In genomic region chr9:70892627-70893026, GRCm38 (mm10) we compare ENCODE assay signal across 31 mouse cellular contexts. TPM values are rescaled to one million over a fixed set of nuclear protein-coding genes. Genes with fewer than 3 reads are reported as not detected.
DNase-seq lines count a peak whose midpoint lies in the region; ATAC-seq and TF ChIP-seq lines count a peak whose summit lies in the region.
"Had no signal": no experiment of that assay in that cellular context is flagged by ENCODE, and none has a peak within 500 bp of the region (broad histone marks: within the 10 kb centered on the region; RNA-seq: fewer than 3 reads in every experiment).

No protein-coding gene starts in this region.

- peaks cover 9 to 32% of the 10 kb centered on the region in 2 experiments for H3K4me1 ChIP-seq in MEL (ENCODE audit: control insufficient read depth in 1 of 2, insufficient read depth in 2 of 2, low read length in 2 of 2)
- H3K4me1 ChIP-seq in liver, embryonic 14.5 days (replicated peaks; ENCODE audit: control insufficient read depth in 2 of 2, insufficient read depth in 2 of 2, low read length in 1 of 2), result peaks cover 30 to 55% of the 10 kb centered on the region in 2 experiments
- peaks cover 11% of the 10 kb centered on the region; the same call in 1 of the 2 replicates for H3K4me1 ChIP-seq in stomach, embryonic 16.5 days (ENCODE audit: control insufficient read depth, insufficient read depth, low read length)
- H3K4me1 ChIP-seq in midbrain, embryonic 11.5 days (ENCODE audit: control insufficient read depth, insufficient read depth, low read length), result no peaks in the 10 kb centered on the region
- H3K4me1 ChIP-seq in midbrain, embryonic 14.5 days (ENCODE audit: control insufficient read depth, insufficient read depth, low read length), result no peaks in the 10 kb centered on the region
- H3K4me1 ChIP-seq: forebrain, embryonic 13.5 days; midbrain, embryonic 10.5 days; neural tube, embryonic 12.5 days had no signal

- peak; percentile 20 to 21; a peak in 1 of 4 replicates for TF ChIP-seq EP300 in MEL (IDR thresholded peaks at IDR 0.05; ENCODE audit: low read depth in 1 of 2, low read length in 2 of 2)
- TF ChIP-seq EP300 in liver, embryonic 14.5 days (IDR thresholded peaks at IDR 0.05; ENCODE audit: low read depth), result peak; percentile 58

- peak overlapping the region; percentile 13 for H3K4me2 ChIP-seq in liver, embryonic 14.5 days (ENCODE audit: low read depth)
- no peak overlapping the region for H3K4me2 ChIP-seq in stomach, embryonic 16.5 days (ENCODE audit: low read depth, low read length)
- no peak overlapping the region for H3K4me2 ChIP-seq in midbrain, embryonic 11.5 days
- H3K4me2 ChIP-seq in midbrain, embryonic 14.5 days (ENCODE audit: low read length), result no peak overlapping the region
- H3K4me2 ChIP-seq: embryonic facial prominence, embryonic 13.5 days; forebrain, embryonic 13.5 days; heart, embryonic 12.5 days; hindbrain, embryonic 14.5 days; lung, embryonic 15.5 days; neural tube, embryonic 12.5 days had no signal

- H3K36me3 ChIP-seq in MEL (ENCODE audit: control insufficient read depth in 1 of 2, insufficient read depth in 2 of 2, low read length in 2 of 2), result peaks cover 0 to 21% of the 10 kb centered on the region in 2 experiments; a peak in 2 of 4 replicates
- no peaks in the 10 kb centered on the region for H3K36me3 ChIP-seq in liver, embryonic 14.5 days (replicated peaks; ENCODE audit: control insufficient read depth, insufficient read depth, low read depth)
- no peaks in the 10 kb centered on the region for H3K36me3 ChIP-seq in stomach, embryonic 16.5 days (ENCODE audit: control insufficient read depth, insufficient read depth, low read length)
- H3K36me3 ChIP-seq in midbrain, embryonic 11.5 days (ENCODE audit: control insufficient read depth, insufficient read depth, low read length), result no peaks in the 10 kb centered on the region
- no peaks in the 10 kb centered on the region for H3K36me3 ChIP-seq in midbrain, embryonic 14.5 days (ENCODE audit: control insufficient read depth, insufficient read depth, low read length)
- H3K36me3 ChIP-seq: embryonic facial prominence, embryonic 13.5 days; G1E; heart, embryonic 12.5 days; lung, embryonic 15.5 days; midbrain, embryonic 10.5 days; neural tube, embryonic 12.5 days had no signal

- no peak for TF ChIP-seq POLR2A in MEL (IDR thresholded peaks at IDR 0.05; ENCODE audit: control insufficient read depth in 1 of 2, insufficient read depth in 1 of 2, low read depth in 1 of 2, low read length in 2 of 2, poor library complexity in 1 of 2)

- peak overlapping the region; percentile 75 for H3K27ac ChIP-seq in MEL (ENCODE audit: control insufficient read depth, low read depth, low read length)
- H3K27ac ChIP-seq in liver, embryonic 14.5 days, result peak overlapping the region; percentile 66
- peak overlapping the region; percentile 7; the same call in 1 of the 2 replicates for H3K27ac ChIP-seq in stomach, embryonic 16.5 days (ENCODE audit: low read length)
- H3K27ac ChIP-seq in midbrain, embryonic 11.5 days (ENCODE audit: low read depth, low read length), result no peak overlapping the region
- H3K27ac ChIP-seq in midbrain, embryonic 14.5 days (replicated peaks; ENCODE audit: low read depth, low read length), result no peak overlapping the region
- H3K27ac ChIP-seq: embryonic facial prominence, embryonic 13.5 days; forebrain, embryonic 13.5 days; hindbrain, embryonic 14.5 days; left cerebral cortex, adult 2 months; lung, embryonic 15.5 days; midbrain, embryonic 10.5 days; neural tube, embryonic 12.5 days had no signal

- H3K9me3 ChIP-seq in MEL (replicated peaks; ENCODE audit: insufficient read depth, low read length), result no peaks in the 10 kb centered on the region
- no peaks in the 10 kb centered on the region for H3K9me3 ChIP-seq in liver, embryonic 14.5 days (ENCODE audit: control insufficient read depth, low read length)
- 0 out of 2 replicates have a peak, but pooled peaks cover 7% of the 10 kb centered on the region for H3K9me3 ChIP-seq in stomach, embryonic 16.5 days (replicated peaks; ENCODE audit: control insufficient read depth, low read length)
- no peaks in the 10 kb centered on the region for H3K9me3 ChIP-seq in midbrain, embryonic 11.5 days (ENCODE audit: control insufficient read depth, low read length)
- H3K9me3 ChIP-seq in midbrain, embryonic 14.5 days (ENCODE audit: control insufficient read depth, low read length), result no peaks in the 10 kb centered on the region
- H3K9me3 ChIP-seq: embryonic facial prominence, embryonic 13.5 days; forebrain, embryonic 13.5 days; G1E; lung, embryonic 15.5 days; midbrain, embryonic 10.5 days; neural tube, embryonic 12.5 days had no signal

- H3K27me3 ChIP-seq in MEL (ENCODE audit: control insufficient read depth in 1 of 2, insufficient read depth in 2 of 2, low read length in 2 of 2), result no peaks in the 10 kb centered on the region
- H3K27me3 ChIP-seq in liver, embryonic 14.5 days (ENCODE audit: control insufficient read depth, insufficient read depth, low read length), result no peaks in the 10 kb centered on the region
- no peaks in the 10 kb centered on the region for H3K27me3 ChIP-seq in stomach, embryonic 16.5 days (ENCODE audit: control insufficient read depth, insufficient read depth, low read length)
- H3K27me3 ChIP-seq in midbrain, embryonic 11.5 days (ENCODE audit: control insufficient read depth, insufficient read depth, low read length), result no peaks in the 10 kb centered on the region
- H3K27me3 ChIP-seq in midbrain, embryonic 14.5 days (ENCODE audit: control insufficient read depth, insufficient read depth, low read length), result no peaks in the 10 kb centered on the region
- H3K27me3 ChIP-seq: embryonic facial prominence, embryonic 13.5 days; forebrain, embryonic 13.5 days; heart, embryonic 12.5 days; lung, embryonic 15.5 days; neural tube, embryonic 12.5 days; Patski had no signal

- H3K4me3 ChIP-seq in MEL (ENCODE audit: control insufficient read depth in 1 of 2, insufficient read depth in 1 of 2, low read depth in 2 of 2, low read length in 2 of 2), result no peak overlapping the region
- H3K4me3 ChIP-seq in liver, embryonic 14.5 days (ENCODE audit: insufficient read depth in 1 of 2, low read depth in 2 of 2, low read length in 2 of 2), result no peak overlapping the region
- no peak overlapping the region for H3K4me3 ChIP-seq in stomach, embryonic 16.5 days (replicated peaks; ENCODE audit: low read length)
- H3K4me3 ChIP-seq in midbrain, embryonic 11.5 days (ENCODE audit: low read depth, low read length), result no peak overlapping the region
- H3K4me3 ChIP-seq in midbrain, embryonic 14.5 days (replicated peaks; ENCODE audit: low read depth, low read length), result no peak overlapping the region
- H3K4me3 ChIP-seq: embryonic facial prominence, embryonic 13.5 days; erythroblast, embryonic 14.5 days; forebrain, embryonic 13.5 days; heart, embryonic 12.5 days; layer of hippocampus, adult 2 months; left cerebral cortex, adult 2 months; lung, embryonic 15.5 days; midbrain, embryonic 10.5 days; myocyte; neural tube, embryonic 12.5 days had no signal

- 33% methylated on average over 5 of the region's 5 CpGs for WGBS in liver, embryonic 14.5 days (ENCODE audit: insufficient replicate concordance)
- WGBS in stomach, embryonic 16.5 days, result 86% methylated on average over 5 of the region's 5 CpGs
- 82% methylated on average over 5 of the region's 5 CpGs for WGBS in midbrain, embryonic 11.5 days
- 89% methylated on average over 5 of the region's 5 CpGs for WGBS in midbrain, embryonic 14.5 days

- TF ChIP-seq RAD21 in MEL (IDR thresholded peaks at IDR 0.05; ENCODE audit: low read depth, low read length), result no peak

- peak overlapping the region; percentile 44; the same call in 1 of the 2 replicates for H3K9ac ChIP-seq in MEL (ENCODE audit: control insufficient read depth, low read depth, low read length, poor library complexity, severe bottlenecking)
- peak overlapping the region; percentile 31 for H3K9ac ChIP-seq in liver, embryonic 14.5 days (replicated peaks)
- H3K9ac ChIP-seq in stomach, embryonic 16.5 days (ENCODE audit: low read length), result no peak overlapping the region
- no peak overlapping the region for H3K9ac ChIP-seq in midbrain, embryonic 11.5 days (ENCODE audit: low read length)
- no peak overlapping the region for H3K9ac ChIP-seq in midbrain, embryonic 14.5 days (replicated peaks; ENCODE audit: low read length)
- H3K9ac ChIP-seq: embryonic facial prominence, embryonic 13.5 days; forebrain, embryonic 13.5 days; heart, embryonic 12.5 days; hindbrain, embryonic 14.5 days; lung, embryonic 15.5 days; neural tube, embryonic 12.5 days had no signal

- peak; percentile 66 for DNase-seq in MEL (ENCODE audit: low read depth, low spot score)
- peak; percentile 29 to 38 (median 33) for DNase-seq in liver, embryonic 14.5 days (ENCODE audit: low read depth in 3 of 3, low spot score in 3 of 3)
- no peak for DNase-seq in midbrain, embryonic 11.5 days (ENCODE audit: low spot score, missing footprints)
- DNase-seq in midbrain, embryonic 14.5 days, result no peak
- no peak for DNase-seq in urinary bladder, postnatal 14 days (ENCODE audit: low spot score)
- DNase-seq: adrenal gland, postnatal 10 days; cerebellum, adult 11-12 months; cerebellum, adult 9-11 months; gastrocnemius, postnatal 14 days; kidney, adult 11 months; kidney, postnatal 36 days; right cerebral cortex, postnatal 4 days; thymus, postnatal 14 days had no signal

- no peak for TF ChIP-seq CTCF in MEL (IDR thresholded peaks at IDR 0.05 in 2 of 3, conservative IDR thresholded peaks at IDR 0.05 in 1 of 3; ENCODE audit: control insufficient read depth in 1 of 3, insufficient read depth in 1 of 3, low read depth in 2 of 3, low read length in 3 of 3, poor library complexity in 1 of 3, severe bottlenecking in 1 of 3)
- no peak for TF ChIP-seq CTCF in liver, embryonic 14.5 days (IDR thresholded peaks at IDR 0.05; ENCODE audit: low read depth)

- peak; percentile 84 for ATAC-seq in erythroid progenitor cell, adult 5-6 weeks (replicated peaks; ENCODE audit: low FRiP score, poor library complexity, severe bottlenecking)
- ATAC-seq in liver, embryonic 14.5 days (ENCODE audit: insufficient read depth), result peak; percentile 88
- no peak for ATAC-seq in stomach, embryonic 16.5 days (ENCODE audit: insufficient read depth, low FRiP score)
- no peak for ATAC-seq in midbrain, embryonic 11.5 days (ENCODE audit: low FRiP score)
- no peak for ATAC-seq in midbrain, embryonic 14.5 days (ENCODE audit: low FRiP score, low TSS enrichment)
- ATAC-seq: forebrain, embryonic 13.5 days; Patski had no signal

- no peaks in the 10 kb centered on the region for H3K79me2 ChIP-seq in MEL (ENCODE audit: control insufficient read depth, insufficient read depth, low read length, poor library complexity)

RNA-seq across cellular contexts. Expression of gene Lipc, which starts 59.4 kb away (rescaled TPM):
- total RNA-seq in MEL (2012; rRNA removed), result not detected in 2 replicates
- under 1 TPM in 1 of 2 experiments, not detected in 1; 0.07 TPM for polyA plus RNA-seq in MEL (2012; ENCODE audit: insufficient read depth in 1 of 2, insufficient read length in 2 of 2, low read depth in 1 of 2, low replicate concordance in 2 of 2, missing spikeins in 1 of 2)
- total RNA-seq in erythroid progenitor cell, adult 5-6 weeks (2015; ENCODE audit: low replicate concordance), result not detected in 2 replicates
- 0.64 and 1.2 TPM in 2 replicates for total RNA-seq in erythroid progenitor cell, adult 5-6 weeks (2017; ENCODE audit: low replicate concordance)
- 19.3 and 22.4 TPM in 2 replicates for polyA plus RNA-seq in liver, embryonic 14.5 days (2012; rRNA removed)
- polyA plus RNA-seq in liver, embryonic 14.5 days (2014; fragmentation: Nextera tagmentation; extraction: Ambion mirVana), result 26.8 and 30.3 TPM in 2 replicates
- polyA plus RNA-seq in stomach, embryonic 16.5 days (2015; fragmentation: Nextera tagmentation; extraction: Ambion mirVana), result 2.9 and 3.8 TPM in 2 replicates
- polyA plus RNA-seq in midbrain, embryonic 11.5 days (2014; fragmentation: Nextera tagmentation; extraction: Ambion mirVana), result not detected in 2 replicates
- not detected in 2 replicates for polyA plus RNA-seq in midbrain, embryonic 14.5 days (2014; fragmentation: Nextera tagmentation; extraction: Ambion mirVana)
- total RNA-seq: gastrocnemius, postnatal 14 days; granulocyte monocyte progenitor cell, adult 5-6 weeks; megakaryocyte progenitor cell, adult 5-6 weeks; midbrain, postnatal 0 days had no signal
- polyA plus RNA-seq: forebrain, embryonic 13.5 days; G1E; midbrain, embryonic 10.5 days; midbrain, postnatal 0 days; neural tube, embryonic 12.5 days had no signal

Comparison
In these comparisons a context has a peak if more than half of its experiments do, and no peak if none do; other contexts are left out.
1. DNase-seq: peak in MEL (single experiment) and liver, embryonic 14.5 days (3 of 3); none in midbrain, embryonic 11.5 days (single experiment), midbrain, embryonic 14.5 days (single experiment) and urinary bladder, postnatal 14 days (single experiment).
2. H3K27ac ChIP-seq: peak in MEL (single experiment), liver, embryonic 14.5 days (single experiment) and stomach, embryonic 16.5 days (single experiment); none in midbrain, embryonic 11.5 days (single experiment) and midbrain, embryonic 14.5 days (single experiment).
3. H3K9ac ChIP-seq: peak in MEL (single experiment) and liver, embryonic 14.5 days (single experiment); none in stomach, embryonic 16.5 days (single experiment), midbrain, embryonic 11.5 days (single experiment) and midbrain, embryonic 14.5 days (single experiment).
4. ATAC-seq: peak in erythroid progenitor cell, adult 5-6 weeks (single experiment) and liver, embryonic 14.5 days (single experiment); none in stomach, embryonic 16.5 days (single experiment), midbrain, embryonic 11.5 days (single experiment) and midbrain, embryonic 14.5 days (single experiment).